Mouse (Mus musculus) forebrain, embryonic 10.5 days (tissue): ENCODE data around the gene Usf3. TPM values are rescaled to one million over a fixed set of nuclear protein-coding genes. Genes with fewer than 3 reads are reported as not detected.

ENCODE experiments used
- DNase-seq: peaks from one replicate; pipeline ENCODE4 v3.0.0-alpha.2; 2017; ENCODE audit warnings: low spot score; ENCODE audit errors: extremely low spot score
- H3K27ac ChIP-seq: fragments of 300-500 bp; sonication (generic); 2 replicates; pipeline ENCODE4 v1.5.1; 2016; ENCODE audit warnings: mild to moderate bottlenecking
- H3K27me3 ChIP-seq: fragments of 300-500 bp; sonication (generic); 2 replicates; pipeline ENCODE4 v1.6.1; 2016; ENCODE audit warnings: mild to moderate bottlenecking; ENCODE audit not compliant: poor library complexity, severe bottlenecking
- H3K36me3 ChIP-seq: fragments of 300-500 bp; sonication (generic); replicated peaks from 2 replicates; pipeline ENCODE4 v1.6.1; 2016; ENCODE audit warnings: mild to moderate bottlenecking, moderate library complexity
- H3K4me1 ChIP-seq: fragments of 300-500 bp; sonication (generic); 2 replicates; pipeline ENCODE4 v1.6.1; 2016
- H3K4me3 ChIP-seq: fragments of 300-500 bp; sonication (generic); 2 replicates; pipeline ENCODE4 v1.5.1; 2016; ENCODE audit warnings: mild to moderate bottlenecking, moderate library complexity
- H3K9me3 ChIP-seq: fragments of 300-500 bp; sonication (generic); 2 replicates; pipeline ENCODE4 v1.6.1; 2016; ENCODE audit warnings: mild to moderate bottlenecking, moderate library complexity
- WGBS: fragments of 180-500 bp; shearing (Covaris S2); methylation state at CpG from one replicate; pipeline ENCODE4 v1.1.7; 2016; 5-methylcytosine and 5-hydroxymethylcytosine counted together
- polyA plus RNA-seq: library from polyadenylated mRNA; unstranded; fragments of >200 nt; fragmentation: Nextera tagmentation; extraction: Ambion mirVana; gene quantifications from 2 replicates; pipeline ENCODE4 v1.2.1, GENCODE M21; 2016

Gene Usf3
- polyA plus RNA-seq, 1 experiment from 2014 or later = 2.8 TPM

GRCm38 (mm10) chr16:44215513-44215912 is 42.5 kb downstream of the Usf3 start:
- H3K27me3 ChIP-seq = no peaks in the 10 kb centered on the region

DNA sequence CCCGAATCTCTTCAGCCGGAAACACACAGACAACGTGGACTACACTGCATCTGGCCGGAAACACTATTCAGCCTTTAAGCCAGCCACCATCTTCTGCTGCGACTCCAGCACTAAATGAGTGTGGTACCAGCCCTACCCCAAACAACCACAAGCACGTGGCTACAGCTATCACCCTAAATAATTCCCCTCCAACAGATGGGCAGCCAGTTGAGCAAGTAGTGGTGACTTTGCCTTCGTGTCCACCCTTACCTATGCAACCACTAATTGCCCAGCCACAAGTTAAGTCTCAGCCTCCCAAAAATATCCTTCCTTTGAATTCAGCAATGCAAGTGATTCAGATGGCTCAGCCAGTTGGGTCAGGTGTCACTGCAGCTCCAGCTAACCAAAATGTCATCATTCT is 43.4 kb downstream of the Usf3 start:
- 95% methylated on average over 7 of the region's 7 CpGs for WGBS

More at GRCm38 (mm10) chr16:44215513-44215912, 42.5 kb downstream of the Usf3 start:
- Histone ChIP-seq H3K27ac (no peak overlapping the region), H3K9me3 (no peaks in the 10 kb centered on the region), H3K4me1 (no peaks in the 10 kb centered on the region), H3K36me3 (peaks cover 95% of the 10 kb centered on the region), H3K4me3 (no peak overlapping the region)
- WGBS = 95% methylated on average over 9 of the region's 9 CpGs
- DNase-seq = no peak

DNA sequence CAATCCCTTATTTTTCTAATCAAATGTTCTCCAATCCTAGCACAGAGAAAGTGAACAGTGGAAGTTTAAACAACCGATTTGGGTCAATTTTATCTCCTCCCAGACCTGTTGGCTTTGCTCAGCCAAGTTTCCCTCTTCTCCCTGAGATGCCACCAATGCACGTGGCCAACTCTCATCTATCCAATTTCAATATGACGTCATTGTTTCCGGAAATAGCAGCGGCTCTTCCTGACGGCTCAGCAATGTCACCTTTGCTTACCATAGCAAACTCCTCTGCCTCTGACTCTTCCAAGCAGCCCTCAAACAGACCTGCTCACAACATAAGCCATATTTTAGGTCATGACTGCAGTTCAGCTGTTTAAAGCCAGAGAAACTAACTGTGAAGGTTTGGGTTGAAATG is 48.4 kb downstream of the Usf3 start:
- 94% methylated on average over 6 of the region's 6 CpGs for WGBS
- Histone ChIP-seq H3K27me3 (no peaks in the 10 kb centered on the region), H3K36me3 (peaks cover 56% of the 10 kb centered on the region), H3K27ac (no peak overlapping the region), H3K9me3 (no peaks in the 10 kb centered on the region), H3K4me3 (no peak overlapping the region), H3K4me1 (no peaks in the 10 kb centered on the region)
- DNase-seq = no peak

More for the DNA sequence above, 43.4 kb downstream of the Usf3 start:
- Histone ChIP-seq H3K27me3 (no peaks in the 10 kb centered on the region), H3K4me3 (no peak overlapping the region), H3K4me1 (no peaks in the 10 kb centered on the region), H3K36me3 (peaks cover 97% of the 10 kb centered on the region), H3K9me3 (no peaks in the 10 kb centered on the region), H3K27ac (no peak overlapping the region)
- DNase-seq = no peak

DNA sequence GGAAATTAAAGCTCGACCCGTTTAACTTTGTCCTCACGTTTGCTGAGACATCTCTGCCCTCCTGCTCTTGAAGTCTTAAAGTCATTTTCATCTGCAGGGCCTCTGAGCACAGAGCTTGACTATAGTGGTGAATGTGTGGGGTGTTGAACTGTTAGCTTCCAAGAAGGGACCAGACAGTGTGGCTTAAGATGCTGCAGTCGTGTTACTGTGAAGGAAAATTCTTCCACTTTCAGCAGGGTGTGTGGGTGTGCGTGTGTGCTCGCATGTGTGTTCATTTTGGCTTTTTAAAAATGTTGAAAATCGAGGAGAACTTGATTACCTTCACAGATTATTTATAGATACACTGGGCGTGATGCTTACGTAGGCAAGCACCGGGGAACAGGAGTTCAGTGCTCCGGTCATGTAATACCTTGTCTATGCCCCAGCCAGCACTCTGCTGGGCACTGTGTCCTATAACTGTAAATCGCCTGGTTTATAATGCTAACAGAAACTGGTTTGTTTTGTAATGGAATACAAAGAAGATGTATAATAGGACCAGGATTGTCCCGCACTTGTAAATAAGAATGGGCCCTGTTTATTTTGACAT is 53.8 kb downstream of the Usf3 start:
- no peak for DNase-seq
- H3K27ac ChIP-seq = no peak overlapping the region
- H3K9me3 ChIP-seq = no peaks in the 10 kb centered on the region
- 91% methylated on average over 13 of the region's 13 CpGs for WGBS
- H3K27me3 ChIP-seq = no peaks in the 10 kb centered on the region
- H3K36me3 ChIP-seq = 0 out of 2 replicates have a peak, but pooled peaks cover 2% of the 10 kb centered on the region
- H3K4me3 ChIP-seq = no peak overlapping the region
- H3K4me1 ChIP-seq = no peaks in the 10 kb centered on the region

- H3K27ac ChIP-seq = no peak overlapping the region
- no peaks in the 10 kb centered on the region for H3K9me3 ChIP-seq
- H3K4me3 ChIP-seq = no peak overlapping the region
- H3K4me1 ChIP-seq = no peaks in the 10 kb centered on the region
- no peaks in the 10 kb centered on the region for H3K27me3 ChIP-seq
- 90% methylated on average over 7 of the region's 7 CpGs for WGBS
- H3K36me3 ChIP-seq = no peaks in the 10 kb centered on the region
- DNase-seq = no peak
Measured at GRCm38 (mm10) chr16:44233019-44233418, 60.0 kb downstream of the Usf3 start.

DNA sequence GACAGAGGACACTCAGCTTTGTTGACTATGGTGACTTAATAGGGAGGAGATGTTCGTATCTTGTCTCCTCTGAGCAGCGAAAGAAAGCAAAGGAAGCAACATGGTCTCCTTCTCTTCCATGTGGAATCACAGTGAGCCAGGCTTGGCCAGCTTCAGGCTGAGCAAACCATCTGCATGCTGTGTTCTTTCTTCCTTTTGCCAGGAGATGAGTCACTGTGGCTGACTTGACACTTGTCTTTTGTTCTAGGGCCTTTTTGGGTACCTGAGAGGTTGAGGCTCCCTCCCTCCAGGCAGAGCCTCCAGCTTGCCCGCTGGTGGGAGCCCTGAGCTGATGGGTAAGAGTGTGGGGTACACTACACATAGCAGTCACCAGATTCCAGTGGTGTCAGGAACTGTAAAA is 64.8 kb downstream of the Usf3 start:
- no peaks in the 10 kb centered on the region for H3K9me3 ChIP-seq
- no peaks in the 10 kb centered on the region for H3K36me3 ChIP-seq
- no peaks in the 10 kb centered on the region for H3K4me1 ChIP-seq
- H3K4me3 ChIP-seq = no peak overlapping the region
- H3K27me3 ChIP-seq = no peaks in the 10 kb centered on the region; the same call in 1 of the 2 replicates
- H3K27ac ChIP-seq = no peak overlapping the region
- no peak for DNase-seq
- WGBS = 70% methylated on average over 3 of the region's 3 CpGs

DNA sequence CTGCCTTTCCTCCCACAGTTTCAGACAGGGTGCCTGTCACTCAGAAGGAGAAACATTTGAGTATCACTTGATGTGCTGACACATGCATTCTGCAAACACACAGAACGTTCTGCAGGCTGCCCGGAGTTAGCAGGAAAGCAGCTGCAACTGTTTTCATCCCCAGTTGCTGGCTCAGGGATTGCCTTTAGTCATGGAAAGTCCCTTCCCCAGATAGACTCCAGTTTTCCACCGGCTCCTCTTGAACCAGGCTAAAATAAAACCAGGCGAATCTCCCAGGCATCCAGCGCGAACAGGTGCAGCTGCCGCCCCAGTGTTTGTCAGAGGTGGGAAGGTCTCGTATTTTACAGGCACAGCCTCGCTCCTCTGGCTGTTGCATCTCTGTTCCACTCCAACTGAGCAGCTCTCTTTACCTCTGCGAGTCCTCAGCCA is 65.8 kb downstream of the Usf3 start:
- Histone ChIP-seq H3K4me3 (no peak overlapping the region), H3K27ac (no peak overlapping the region), H3K4me1 (no peaks in the 10 kb centered on the region), H3K36me3 (no peaks in the 10 kb centered on the region), H3K27me3 (no peaks in the 10 kb centered on the region; the same call in 1 of the 2 replicates), H3K9me3 (no peaks in the 10 kb centered on the region)
- DNase-seq = no peak
- WGBS = 72% methylated on average over 10 of the region's 10 CpGs

DNA sequence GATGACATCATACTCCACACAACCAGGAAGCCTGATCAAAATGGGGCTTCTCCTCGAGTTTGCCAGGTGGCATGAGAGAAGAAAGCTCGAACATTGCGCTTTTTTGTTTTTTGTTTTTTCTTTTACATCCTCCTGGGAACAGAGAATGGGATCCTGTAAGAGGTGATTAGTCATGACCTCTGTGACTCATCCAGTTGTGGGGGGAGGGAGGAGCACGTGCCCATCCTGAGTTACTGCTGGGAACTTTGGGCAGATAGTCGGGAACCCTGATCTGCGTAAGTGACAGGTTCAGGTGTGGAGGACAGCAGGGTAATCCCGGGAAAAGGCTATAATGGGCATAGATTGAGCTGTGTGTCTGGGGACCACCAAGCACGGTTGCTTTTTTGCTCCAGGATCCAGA is 67.4 kb downstream of the Usf3 start:
- 79% methylated on average over 8 of the region's 8 CpGs for WGBS
- Histone ChIP-seq H3K36me3 (no peaks in the 10 kb centered on the region), H3K4me3 (no peak overlapping the region), H3K9me3 (no peaks in the 10 kb centered on the region), H3K27ac (no peak overlapping the region), H3K4me1 (no peaks in the 10 kb centered on the region), H3K27me3 (no peaks in the 10 kb centered on the region; the same call in 1 of the 2 replicates)
- no peak for DNase-seq

GRCm38 (mm10) chr16:44242633-44243032 is 69.6 kb downstream of the Usf3 start:
- no peak overlapping the region for H3K4me3 ChIP-seq
- peak; percentile 74 for DNase-seq
- 5% methylated on average over 1 of the region's 1 CpGs for WGBS
- no peaks in the 10 kb centered on the region for H3K36me3 ChIP-seq
- H3K4me1 ChIP-seq = no peaks in the 10 kb centered on the region
- H3K27ac ChIP-seq = no peak overlapping the region
- no peaks in the 10 kb centered on the region for H3K9me3 ChIP-seq
- H3K27me3 ChIP-seq = no peaks in the 10 kb centered on the region; the same call in 1 of the 2 replicates

DNA sequence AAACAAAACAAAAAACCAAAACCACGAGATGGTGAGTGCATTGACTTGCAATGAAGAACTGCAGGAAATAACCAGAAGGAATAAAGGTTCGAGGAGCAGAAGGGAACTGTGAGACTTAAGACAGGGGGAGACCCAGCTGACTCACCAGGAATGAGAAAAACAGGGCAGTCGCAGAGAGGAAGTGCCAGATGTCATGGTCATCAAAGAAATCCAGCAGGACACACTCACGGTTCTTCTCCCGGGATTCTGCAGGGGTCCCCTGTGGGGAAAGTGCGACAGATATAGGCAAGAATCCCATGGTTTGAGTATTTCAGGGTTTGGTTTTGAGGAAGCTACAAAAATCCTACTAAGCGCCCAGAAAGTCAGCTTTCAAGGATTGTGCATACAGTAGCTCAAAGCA is 70.3 kb downstream of the Usf3 start:
- no peaks in the 10 kb centered on the region for H3K4me1 ChIP-seq
- no peak for DNase-seq
- no peaks in the 10 kb centered on the region for H3K36me3 ChIP-seq
- H3K9me3 ChIP-seq = no peaks in the 10 kb centered on the region
- 80% methylated on average over 7 of the region's 7 CpGs for WGBS
- no peaks in the 10 kb centered on the region; the same call in 1 of the 2 replicates for H3K27me3 ChIP-seq
- no peak overlapping the region for H3K27ac ChIP-seq
- H3K4me3 ChIP-seq = no peak overlapping the region

DNA sequence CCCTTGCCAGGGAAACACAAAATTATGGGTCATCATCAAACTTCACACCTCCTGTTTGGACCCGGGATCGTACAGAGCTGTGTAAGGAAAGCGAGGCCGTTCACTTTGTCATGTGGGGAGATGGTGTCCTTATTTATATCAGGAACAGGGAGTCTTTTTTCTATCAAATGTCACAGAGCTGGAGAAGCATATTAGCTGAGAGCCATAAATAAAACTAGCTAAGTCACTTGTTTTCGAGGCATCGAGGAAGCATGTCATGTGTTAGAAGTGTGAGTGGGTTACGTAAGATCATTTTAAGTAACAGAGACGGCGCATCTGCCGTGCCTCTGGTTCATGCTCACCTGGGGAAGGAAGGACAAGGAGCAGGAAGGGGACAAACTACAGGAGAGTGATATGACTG is 76.9 kb downstream of the Usf3 start:
- Histone ChIP-seq H3K4me1 (no peaks in the 10 kb centered on the region), H3K27ac (no peak overlapping the region), H3K36me3 (no peaks in the 10 kb centered on the region), H3K27me3 (no peaks in the 10 kb centered on the region), H3K9me3 (no peaks in the 10 kb centered on the region), H3K4me3 (no peak overlapping the region)
- 95% methylated on average over 10 of the region's 10 CpGs for WGBS
- no peak for DNase-seq

- H3K4me1 ChIP-seq = no peaks in the 10 kb centered on the region
- no peaks in the 10 kb centered on the region for H3K36me3 ChIP-seq
- no peak for DNase-seq
- H3K27me3 ChIP-seq = no peaks in the 10 kb centered on the region
- H3K4me3 ChIP-seq = no peak overlapping the region
- no peaks in the 10 kb centered on the region for H3K9me3 ChIP-seq
- H3K27ac ChIP-seq = no peak overlapping the region
- 91% methylated on average over 3 of the region's 3 CpGs for WGBS
Measured at GRCm38 (mm10) chr16:44252735-44253134, 79.7 kb downstream of the Usf3 start.

DNA sequence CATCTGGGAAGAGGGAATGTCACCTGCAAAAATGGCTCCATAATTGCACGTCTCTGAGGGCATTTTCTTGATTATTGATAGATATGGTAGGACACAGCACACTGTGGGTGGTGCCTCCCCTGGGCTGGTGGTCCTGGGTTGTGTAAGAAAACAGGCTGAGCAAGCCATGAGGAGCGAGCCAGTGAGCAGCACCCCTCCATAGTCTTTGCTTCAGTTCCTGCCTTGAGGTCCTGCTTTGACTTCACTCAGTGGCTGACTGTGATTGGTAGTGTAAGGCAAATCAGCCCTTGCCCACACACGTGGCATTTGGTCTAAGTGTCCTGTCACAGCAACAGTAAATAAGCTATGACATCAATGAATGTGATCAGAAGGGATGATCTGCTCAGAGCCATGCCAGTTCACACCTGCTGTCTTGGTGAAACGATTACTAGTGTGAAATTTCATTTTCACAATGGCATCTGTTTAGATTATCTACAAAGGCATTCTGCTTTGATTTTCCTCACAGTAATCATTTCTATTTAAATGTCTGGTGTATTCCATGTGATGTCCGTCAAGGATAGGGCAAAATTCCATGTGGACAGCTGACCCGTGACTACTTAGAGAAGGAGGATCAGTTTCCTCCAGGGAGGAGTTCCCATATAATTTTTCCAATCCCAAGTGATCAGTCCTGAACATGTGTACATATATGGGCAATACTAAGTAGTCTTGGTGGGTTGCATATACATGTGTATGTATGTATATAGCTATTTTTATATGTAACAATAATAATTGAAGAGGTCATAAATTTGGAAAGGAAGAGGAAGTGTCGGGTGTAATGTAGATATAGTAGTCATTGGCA is 81.0 kb downstream of the Usf3 start:
- no peaks in the 10 kb centered on the region for H3K27me3 ChIP-seq
- H3K36me3 ChIP-seq = no peaks in the 10 kb centered on the region
- H3K4me1 ChIP-seq = no peaks in the 10 kb centered on the region
- H3K4me3 ChIP-seq = no peak overlapping the region
- no peaks in the 10 kb centered on the region for H3K9me3 ChIP-seq
- H3K27ac ChIP-seq = no peak overlapping the region
- no peak for DNase-seq
- 81% methylated on average over 7 of the region's 7 CpGs for WGBS
